Comparison of ENCODE assay signal across 27 mouse cellular contexts in genomic region chr3:104770918-104771317, GRCm38 (mm10). TPM values are rescaled to one million over a fixed set of nuclear protein-coding genes. Genes with fewer than 3 reads are reported as not detected.
DNase-seq lines count a peak whose midpoint lies in the region; ATAC-seq and TF ChIP-seq lines count a peak whose summit lies in the region.
"Had no signal": no experiment of that assay in that cellular context is flagged by ENCODE, and none has a peak within 500 bp of the region (broad histone marks: within the 10 kb centered on the region; RNA-seq: fewer than 3 reads in every experiment).

No protein-coding gene starts in this region.

- H3K9ac ChIP-seq in embryonic facial prominence, embryonic 15.5 days = no peak overlapping the region
- H3K9ac ChIP-seq in limb, embryonic 13.5 days = no peak overlapping the region
- no peak overlapping the region for H3K9ac ChIP-seq in midbrain, embryonic 14.5 days (replicated peaks; ENCODE audit: low read length)
- no peak overlapping the region for H3K9ac ChIP-seq in midbrain, postnatal 0 days (replicated peaks; ENCODE audit: low read length, poor library complexity, severe bottlenecking)
- H3K9ac ChIP-seq: heart, embryonic 13.5 days; liver, embryonic 12.5 days; liver, postnatal 0 days; neural tube, embryonic 13.5 days had no signal

- 0 out of 2 replicates have a peak overlapping the region, but pooled peaks have one; percentile 1 for H3K27ac ChIP-seq in embryonic facial prominence, embryonic 10.5 days (replicated peaks)
- H3K27ac ChIP-seq in embryonic facial prominence, embryonic 15.5 days (replicated peaks) = 0 out of 2 replicates have a peak overlapping the region, but pooled peaks have one; percentile 23
- H3K27ac ChIP-seq in limb, embryonic 13.5 days = peak overlapping the region; percentile 52
- no peak overlapping the region for H3K27ac ChIP-seq in midbrain, embryonic 14.5 days (replicated peaks; ENCODE audit: low read depth, low read length)
- H3K27ac ChIP-seq in midbrain, postnatal 0 days (ENCODE audit: low read depth, low read length) = no peak overlapping the region
- H3K27ac ChIP-seq: forebrain, embryonic 10.5 days; heart, embryonic 13.5 days; hindbrain, embryonic 10.5 days; liver, embryonic 12.5 days; neural tube, embryonic 13.5 days had no signal

- H3K4me1 ChIP-seq in embryonic facial prominence, embryonic 10.5 days = peaks cover 34% of the 10 kb centered on the region
- H3K4me1 ChIP-seq in embryonic facial prominence, embryonic 15.5 days = peaks cover 5% of the 10 kb centered on the region
- peaks cover 36% of the 10 kb centered on the region for H3K4me1 ChIP-seq in limb, embryonic 13.5 days
- H3K4me1 ChIP-seq in midbrain, embryonic 14.5 days (ENCODE audit: control insufficient read depth, insufficient read depth, low read length) = no peaks in the 10 kb centered on the region
- no peaks in the 10 kb centered on the region for H3K4me1 ChIP-seq in midbrain, postnatal 0 days (ENCODE audit: insufficient read depth, low read length)
- H3K4me1 ChIP-seq: neural tube, embryonic 13.5 days had no signal

- DNase-seq in 3T3-L1 (ENCODE audit: low read depth, low spot score) = peak; percentile 64
- no peak for DNase-seq in embryonic facial prominence, embryonic 10.5 days (ENCODE audit: low spot score)
- no peak for DNase-seq in midbrain, embryonic 14.5 days
- DNase-seq in midbrain, postnatal 0 days (ENCODE audit: low spot score) = no peak
- no peak for DNase-seq in layer of hippocampus, adult 18-20 months (ENCODE audit: low spot score in 2 of 2)
- DNase-seq: adrenal gland, adult 8-10 months; B cell, adult 2 months; cerebellum, adult 8-10 months; cerebellum, postnatal 25 days; heart, postnatal 10 days; kidney, adult 8-10 months; kidney, postnatal 10 days; liver, postnatal 0 days; lung, postnatal 36 days had no signal

- peak; percentile 45; the same call in 1 of the 2 replicates for ATAC-seq in embryonic facial prominence, embryonic 15.5 days (ENCODE audit: insufficient number of reproducible peaks, low FRiP score, low TSS enrichment, low read depth)
- peak; percentile 68; the same call in 1 of the 2 replicates for ATAC-seq in limb, embryonic 13.5 days (ENCODE audit: low FRiP score, low read depth)
- ATAC-seq in midbrain, embryonic 14.5 days (ENCODE audit: low FRiP score, low TSS enrichment) = no peak
- no peak for ATAC-seq in midbrain, postnatal 0 days (ENCODE audit: low FRiP score)
- ATAC-seq: forebrain, embryonic 16.5 days; hindbrain, embryonic 16.5 days; liver, embryonic 12.5 days; liver, postnatal 0 days had no signal

- H3K9me3 ChIP-seq in embryonic facial prominence, embryonic 10.5 days = no peaks in the 10 kb centered on the region
- H3K9me3 ChIP-seq in embryonic facial prominence, embryonic 15.5 days (replicated peaks) = no peaks in the 10 kb centered on the region
- H3K9me3 ChIP-seq in limb, embryonic 13.5 days = no peaks in the 10 kb centered on the region
- H3K9me3 ChIP-seq in midbrain, embryonic 14.5 days (ENCODE audit: control insufficient read depth, low read length) = no peaks in the 10 kb centered on the region
- no peaks in the 10 kb centered on the region for H3K9me3 ChIP-seq in midbrain, postnatal 0 days (ENCODE audit: low read length)
- H3K9me3 ChIP-seq: forebrain, embryonic 10.5 days; heart, embryonic 13.5 days; hindbrain, embryonic 10.5 days; liver, embryonic 12.5 days; neural tube, embryonic 13.5 days had no signal

- no peak overlapping the region for H3K4me2 ChIP-seq in embryonic facial prominence, embryonic 15.5 days (replicated peaks)
- H3K4me2 ChIP-seq in limb, embryonic 13.5 days (replicated peaks) = no peak overlapping the region
- H3K4me2 ChIP-seq in midbrain, embryonic 14.5 days (ENCODE audit: low read length) = no peak overlapping the region
- H3K4me2 ChIP-seq in midbrain, postnatal 0 days (ENCODE audit: low read depth, low read length, poor library complexity, severe bottlenecking) = no peak overlapping the region
- H3K4me2 ChIP-seq: heart, embryonic 13.5 days; liver, embryonic 12.5 days; midbrain, embryonic 11.5 days; neural tube, embryonic 13.5 days had no signal

- H3K4me3 ChIP-seq in embryonic facial prominence, embryonic 10.5 days = no peak overlapping the region
- H3K4me3 ChIP-seq in embryonic facial prominence, embryonic 15.5 days (replicated peaks) = no peak overlapping the region
- H3K4me3 ChIP-seq in limb, embryonic 13.5 days = no peak overlapping the region
- H3K4me3 ChIP-seq in midbrain, embryonic 14.5 days (replicated peaks; ENCODE audit: low read depth, low read length) = no peak overlapping the region
- H3K4me3 ChIP-seq in midbrain, postnatal 0 days (ENCODE audit: low read depth, low read length) = no peak overlapping the region
- H3K4me3 ChIP-seq: forebrain, embryonic 10.5 days; heart, embryonic 13.5 days; hindbrain, embryonic 10.5 days; liver, embryonic 12.5 days; neural tube, embryonic 13.5 days had no signal

- no peak for TF ChIP-seq CTCF in midbrain, postnatal 0 days (IDR thresholded peaks at IDR 0.05)

- H3K36me3 ChIP-seq in embryonic facial prominence, embryonic 10.5 days (replicated peaks) = no peaks in the 10 kb centered on the region
- H3K36me3 ChIP-seq in embryonic facial prominence, embryonic 15.5 days = no peaks in the 10 kb centered on the region
- H3K36me3 ChIP-seq in limb, embryonic 13.5 days = no peaks in the 10 kb centered on the region
- no peaks in the 10 kb centered on the region for H3K36me3 ChIP-seq in midbrain, embryonic 14.5 days (ENCODE audit: control insufficient read depth, insufficient read depth, low read length)
- no peaks in the 10 kb centered on the region for H3K36me3 ChIP-seq in midbrain, postnatal 0 days (ENCODE audit: insufficient read depth, low read length)
- H3K36me3 ChIP-seq: forebrain, embryonic 10.5 days; heart, embryonic 13.5 days; hindbrain, embryonic 10.5 days; liver, embryonic 12.5 days; neural tube, embryonic 13.5 days had no signal

- H3K27me3 ChIP-seq in embryonic facial prominence, embryonic 10.5 days (replicated peaks; ENCODE audit: low read depth, poor library complexity, severe bottlenecking) = peaks cover 33% of the 10 kb centered on the region
- H3K27me3 ChIP-seq in embryonic facial prominence, embryonic 15.5 days = peaks cover 5% of the 10 kb centered on the region
- peaks cover 4% of the 10 kb centered on the region for H3K27me3 ChIP-seq in limb, embryonic 13.5 days
- H3K27me3 ChIP-seq in midbrain, embryonic 14.5 days (ENCODE audit: control insufficient read depth, insufficient read depth, low read length) = no peaks in the 10 kb centered on the region; the same call in 1 of the 2 replicates
- peaks cover 3% of the 10 kb centered on the region for H3K27me3 ChIP-seq in midbrain, postnatal 0 days (ENCODE audit: insufficient read depth, low read length)

- 51% methylated on average over 3 of the region's 3 CpGs for WGBS in embryonic facial prominence, embryonic 10.5 days
- 32% methylated on average over 3 of the region's 3 CpGs for WGBS in embryonic facial prominence, embryonic 15.5 days
- 19% methylated on average over 3 of the region's 3 CpGs for WGBS in limb, embryonic 13.5 days
- 92% methylated on average over 3 of the region's 3 CpGs for WGBS in midbrain, embryonic 14.5 days
- WGBS in midbrain, postnatal 0 days = 72% methylated on average over 3 of the region's 3 CpGs

RNA-seq across cellular contexts. Expression of gene Ppm1j, which starts 9.9 kb away (rescaled TPM):
- polyA plus RNA-seq in embryonic facial prominence, embryonic 10.5 days (2016; fragmentation: Nextera tagmentation; extraction: Ambion mirVana) = 1.3 and 2.3 TPM in 2 replicates
- polyA plus RNA-seq in embryonic facial prominence, embryonic 15.5 days (2015; fragmentation: Nextera tagmentation; extraction: Ambion mirVana) = 4.7 and 4.8 TPM in 2 replicates
- polyA plus RNA-seq in limb, embryonic 13.5 days (2015; fragmentation: Nextera tagmentation; extraction: Ambion mirVana) = 2.8 and 3.4 TPM in 2 replicates
- 0.50 and 0.68 TPM in 2 replicates for polyA plus RNA-seq in midbrain, embryonic 14.5 days (2014; fragmentation: Nextera tagmentation; extraction: Ambion mirVana)
- total RNA-seq in midbrain, postnatal 0 days (2014; rRNA removed) = 0.22 and 0.76 TPM in 2 replicates
- polyA plus RNA-seq in midbrain, postnatal 0 days (2015; fragmentation: Nextera tagmentation; extraction: Ambion mirVana) = 1.2 and 1.3 TPM in 2 replicates
- total RNA-seq in layer of hippocampus, adult 18-20 months (2021) = under 1 TPM; 0.37 to 0.38 TPM

RNA-seq across cellular contexts. Expression of gene Fam19a3, which starts 10.7 kb away (rescaled TPM):
- polyA plus RNA-seq in embryonic facial prominence, embryonic 10.5 days (2016; fragmentation: Nextera tagmentation; extraction: Ambion mirVana) = 0.04 and 0.10 TPM in 2 replicates
- polyA plus RNA-seq in embryonic facial prominence, embryonic 15.5 days (2015; fragmentation: Nextera tagmentation; extraction: Ambion mirVana) = 0.12 and 0.20 TPM in 2 replicates
- 0.23 and 0.26 TPM in 2 replicates for polyA plus RNA-seq in limb, embryonic 13.5 days (2015; fragmentation: Nextera tagmentation; extraction: Ambion mirVana)
- polyA plus RNA-seq in midbrain, embryonic 14.5 days (2014; fragmentation: Nextera tagmentation; extraction: Ambion mirVana) = 0.05 TPM in 1 of 2 replicates, not detected in the other
- total RNA-seq in midbrain, postnatal 0 days (2014; rRNA removed) = 0.09 and 0.11 TPM in 2 replicates
- not detected in 2 replicates for polyA plus RNA-seq in midbrain, postnatal 0 days (2015; fragmentation: Nextera tagmentation; extraction: Ambion mirVana)
- total RNA-seq in layer of hippocampus, adult 18-20 months (2021) = not detected
- total RNA-seq: layer of hippocampus, postnatal 10 days; left cerebral cortex, postnatal 14 days; megakaryocyte, adult 5-6 weeks had no signal
- polyA plus RNA-seq: forebrain, embryonic 10.5 days; liver, embryonic 12.5 days; liver, postnatal 0 days; midbrain, embryonic 11.5 days; neural tube, embryonic 13.5 days had no signal

RNA-seq across cellular contexts. Expression of gene Rhoc, which starts 17.3 kb away (rescaled TPM):
- polyA plus RNA-seq in embryonic facial prominence, embryonic 10.5 days (2016; fragmentation: Nextera tagmentation; extraction: Ambion mirVana) = 120 and 121 TPM in 2 replicates
- 163 and 174 TPM in 2 replicates for polyA plus RNA-seq in embryonic facial prominence, embryonic 15.5 days (2015; fragmentation: Nextera tagmentation; extraction: Ambion mirVana)
- polyA plus RNA-seq in limb, embryonic 13.5 days (2015; fragmentation: Nextera tagmentation; extraction: Ambion mirVana) = 196 and 197 TPM in 2 replicates
- polyA plus RNA-seq in midbrain, embryonic 14.5 days (2014; fragmentation: Nextera tagmentation; extraction: Ambion mirVana) = 30.9 and 40.2 TPM in 2 replicates
- total RNA-seq in midbrain, postnatal 0 days (2014; rRNA removed) = 35.2 and 50.9 TPM in 2 replicates
- polyA plus RNA-seq in midbrain, postnatal 0 days (2015; fragmentation: Nextera tagmentation; extraction: Ambion mirVana) = 39.9 and 44.8 TPM in 2 replicates
- total RNA-seq in layer of hippocampus, adult 18-20 months (2021) = 10 to 100 TPM; 20.5 to 21.6 TPM

RNA-seq across cellular contexts. Expression of gene Mov10, which starts 47.4 kb away (rescaled TPM):
- polyA plus RNA-seq in embryonic facial prominence, embryonic 10.5 days (2016; fragmentation: Nextera tagmentation; extraction: Ambion mirVana) = 38.0 and 46.4 TPM in 2 replicates
- 44.7 and 47.0 TPM in 2 replicates for polyA plus RNA-seq in embryonic facial prominence, embryonic 15.5 days (2015; fragmentation: Nextera tagmentation; extraction: Ambion mirVana)
- polyA plus RNA-seq in limb, embryonic 13.5 days (2015; fragmentation: Nextera tagmentation; extraction: Ambion mirVana) = 71.7 and 74.9 TPM in 2 replicates
- 3.6 and 6.6 TPM in 2 replicates for polyA plus RNA-seq in midbrain, embryonic 14.5 days (2014; fragmentation: Nextera tagmentation; extraction: Ambion mirVana)
- 7.9 and 18.2 TPM in 2 replicates for total RNA-seq in midbrain, postnatal 0 days (2014; rRNA removed)
- 6.1 and 7.7 TPM in 2 replicates for polyA plus RNA-seq in midbrain, postnatal 0 days (2015; fragmentation: Nextera tagmentation; extraction: Ambion mirVana)
- 1 to 10 TPM; 7.9 to 9.7 TPM for total RNA-seq in layer of hippocampus, adult 18-20 months (2021)

Comparison
In these comparisons a context has a peak if more than half of its experiments do, and no peak if none do; other contexts are left out.
1. H3K27ac ChIP-seq: peak in embryonic facial prominence, embryonic 10.5 days (single experiment), embryonic facial prominence, embryonic 15.5 days (single experiment) and limb, embryonic 13.5 days (single experiment); none in midbrain, embryonic 14.5 days (single experiment) and midbrain, postnatal 0 days (single experiment).
2. ATAC-seq: peak in embryonic facial prominence, embryonic 15.5 days (single experiment) and limb, embryonic 13.5 days (single experiment); none in midbrain, embryonic 14.5 days (single experiment) and midbrain, postnatal 0 days (single experiment).